Mouse (Mus musculus) CH12.LX (cell line): ENCODE data around the gene Tmem223. TPM values are rescaled to one million over a fixed set of nuclear protein-coding genes. Genes with fewer than 3 reads are reported as not detected.

Experiments
- DNase-seq: peaks from one replicate; pipeline ENCODE4 v3.0.0-alpha.2; 2013; ENCODE audit errors: extremely low read depth
- H3K27ac ChIP-seq: 2 replicates; pipeline ENCODE4 v1.5.1; 2012; ENCODE audit warnings: low read depth, mild to moderate bottlenecking, control low read depth, moderate library complexity; ENCODE audit not compliant: insufficient read depth
- H3K27me3 ChIP-seq: replicated peaks from 2 replicates; pipeline ENCODE3; 2012; ENCODE audit warnings: inconsistent platforms
- H3K36me3 ChIP-seq, 2 experiments: replicated peaks in 1 of 2; 2 replicates each; pipeline versions ENCODE3 to v1.6.1; 2012; ENCODE audit warnings: inconsistent platforms in 1 of 2, low read length in 1 of 2, mild to moderate bottlenecking in 1 of 2, mixed read lengths in 1 of 2, moderate library complexity in 1 of 2; ENCODE audit not compliant: control insufficient read depth in 1 of 2, insufficient read depth in 1 of 2
- H3K4me1 ChIP-seq, 2 experiments: 2 replicates each; pipeline ENCODE4 v1.6.1; 2012; ENCODE audit warnings: inconsistent platforms in 1 of 2, moderate library complexity in 1 of 2; ENCODE audit not compliant: insufficient read depth in 2 of 2, control insufficient read depth in 1 of 2
- H3K4me2 ChIP-seq: 2 replicates; pipeline ENCODE4 v1.6.1; 2012; ENCODE audit warnings: low read depth, mild to moderate bottlenecking, control low read depth; ENCODE audit not compliant: poor library complexity, insufficient read depth, severe bottlenecking
- H3K4me3 ChIP-seq, 3 experiments: fragments of 150-350 bp in 1 of 3; sonication (generic) in 1 of 3; replicated peaks in 1 of 3; 2 replicates each; pipeline versions ENCODE3 to v1.5.1; 2011 to 2012; ENCODE audit warnings: low read depth in 2 of 3, low read length in 2 of 3, mild to moderate bottlenecking in 2 of 3, moderate library complexity in 2 of 3, control low read depth in 1 of 3, improper control_type of control experiment in 1 of 3, inconsistent platforms in 1 of 3, mixed read lengths in 1 of 3; ENCODE audit not compliant: poor library complexity in 1 of 3
- H3K79me2 ChIP-seq: replicated peaks from 2 replicates; pipeline ENCODE4 v1.6.1; 2012; ENCODE audit warnings: mild to moderate bottlenecking, moderate library complexity; ENCODE audit not compliant: control insufficient read depth, poor library complexity, insufficient read depth, severe bottlenecking; ENCODE audit errors: extremely low read depth
- H3K9ac ChIP-seq: 2 replicates; pipeline ENCODE4 v1.6.1; 2012; ENCODE audit warnings: low read depth, mild to moderate bottlenecking, control low read depth, moderate library complexity; ENCODE audit not compliant: insufficient read depth
- H3K9me3 ChIP-seq: replicated peaks from 2 replicates; pipeline ENCODE3; 2012; ENCODE audit warnings: low read length, inconsistent platforms, mixed read lengths
- BHLHE40 ChIP-seq: IDR thresholded peaks from 2 replicates; pipeline ENCODE4 v1.6.1; 2011; ENCODE audit warnings: mild to moderate bottlenecking, low read depth, low read length, improper control_type of control experiment
- CHD1 ChIP-seq: IDR thresholded peaks from 2 replicates; pipeline ENCODE4 v1.6.1; 2012; ENCODE audit warnings: low read depth, low read length, improper control_type of control experiment, inconsistent platforms
- CTCF ChIP-seq, 2 experiments: IDR thresholded peaks in 1 of 2; conservative IDR thresholded peaks in 1 of 2; 2 replicates each; pipeline ENCODE4 v1.5.1; 2011 to 2012; ENCODE audit warnings: low read depth in 2 of 2, low read length in 2 of 2, improper control_type of control experiment in 1 of 2, inconsistent platforms in 1 of 2, mild to moderate bottlenecking in 1 of 2, moderate library complexity in 1 of 2
- E2F4 ChIP-seq: IDR thresholded peaks from 2 replicates; pipeline ENCODE4 v1.6.1; 2011; ENCODE audit warnings: low read depth, low read length, improper control_type of control experiment; ENCODE audit not compliant: insufficient replicate concordance
- ELF1 ChIP-seq: IDR thresholded peaks from 2 replicates; pipeline ENCODE4 v1.6.1; 2014; ENCODE audit warnings: low read depth, mild to moderate bottlenecking, inconsistent platforms, low read length, improper control_type of control experiment
- EP300 ChIP-seq: IDR thresholded peaks from 2 replicates; pipeline ENCODE4 v1.6.1; 2011; ENCODE audit warnings: low read length, improper control_type of control experiment
- GABPA ChIP-seq: IDR thresholded peaks from 2 replicates; pipeline ENCODE4 v1.6.1; 2012; ENCODE audit warnings: low read depth, low read length, improper control_type of control experiment, inconsistent platforms; ENCODE audit not compliant: insufficient replicate concordance
- HCFC1 ChIP-seq: IDR thresholded peaks from 2 replicates; pipeline ENCODE4 v1.6.1; 2012; ENCODE audit warnings: low read depth, mild to moderate bottlenecking, inconsistent platforms, low read length, improper control_type of control experiment
- IRF4 ChIP-seq: IDR thresholded peaks from 2 replicates; pipeline ENCODE4 v1.6.1; 2014; ENCODE audit warnings: low read depth, mild to moderate bottlenecking, inconsistent platforms, low read length, improper control_type of control experiment
- JUND ChIP-seq: conservative IDR thresholded peaks from 2 replicates; pipeline ENCODE4 v1.6.1; 2011; ENCODE audit warnings: low read depth, low read length, improper control_type of control experiment
- KAT2A ChIP-seq: IDR thresholded peaks from 2 replicates; pipeline ENCODE4 v1.6.1; 2012; ENCODE audit warnings: low read length, improper control_type of control experiment, inconsistent platforms; ENCODE audit not compliant: insufficient replicate concordance
- MAFK ChIP-seq: IDR thresholded peaks from 2 replicates; pipeline ENCODE4 v1.6.1; 2011; ENCODE audit warnings: low read length, improper control_type of control experiment; ENCODE audit not compliant: insufficient replicate concordance
- MAX ChIP-seq: IDR thresholded peaks from 2 replicates; pipeline ENCODE4 v1.6.1; 2011; ENCODE audit warnings: low read length, improper control_type of control experiment
- MAZ ChIP-seq: IDR thresholded peaks from 2 replicates; pipeline ENCODE4 v1.6.1; 2012; ENCODE audit warnings: low read depth, mild to moderate bottlenecking, inconsistent platforms, low read length, improper control_type of control experiment, moderate library complexity
- MEF2A ChIP-seq: IDR thresholded peaks from 2 replicates; pipeline ENCODE4 v1.6.1; 2014; ENCODE audit warnings: low read depth, mild to moderate bottlenecking, inconsistent platforms, low read length, improper control_type of control experiment, borderline replicate concordance
- MYC ChIP-seq: IDR thresholded peaks from 2 replicates; pipeline ENCODE4 v1.6.1; 2011; ENCODE audit warnings: low read depth, mild to moderate bottlenecking, improper control_type of control experiment, low read length
- NELFE ChIP-seq: IDR thresholded peaks from 2 replicates; pipeline ENCODE4 v1.6.1; 2011; ENCODE audit warnings: low read depth, low read length, improper control_type of control experiment
- NRF1 ChIP-seq: IDR thresholded peaks from 2 replicates; pipeline ENCODE4 v1.6.1; 2014; ENCODE audit warnings: low read depth, mild to moderate bottlenecking, inconsistent platforms, low read length, improper control_type of control experiment, moderate library complexity
- PAX5 ChIP-seq: IDR thresholded peaks from 2 replicates; pipeline ENCODE4 v1.6.1; 2012; ENCODE audit warnings: low read length, inconsistent platforms, mixed read lengths
- POLR2A ChIP-seq: IDR thresholded peaks from 2 replicates; pipeline ENCODE4 v1.6.1; 2011; ENCODE audit warnings: low read depth, mild to moderate bottlenecking, improper control_type of control experiment, low read length
- POLR2AphosphoS2 ChIP-seq: IDR thresholded peaks from 2 replicates; pipeline ENCODE4 v1.6.1; 2011; ENCODE audit warnings: low read depth, low read length, improper control_type of control experiment
- RAD21 ChIP-seq: IDR thresholded peaks from 2 replicates; pipeline ENCODE4 v1.6.1; 2011; ENCODE audit warnings: low read depth, mild to moderate bottlenecking, low read length, improper control_type of control experiment, moderate library complexity
- RCOR1 ChIP-seq: conservative IDR thresholded peaks from 2 replicates; pipeline ENCODE4 v1.6.1; 2012; ENCODE audit warnings: low read depth, mild to moderate bottlenecking, inconsistent platforms, low read length, improper control_type of control experiment
- SIN3A ChIP-seq: IDR thresholded peaks from 2 replicates; pipeline ENCODE4 v1.6.1; 2012; ENCODE audit warnings: low read length, improper control_type of control experiment, inconsistent platforms
- SMC3 ChIP-seq: IDR thresholded peaks from 2 replicates; pipeline ENCODE4 v1.6.1; 2011; ENCODE audit warnings: low read depth, low read length, improper control_type of control experiment
- TBP ChIP-seq: conservative IDR thresholded peaks from 2 replicates; pipeline ENCODE4 v1.6.1; 2011; ENCODE audit warnings: low read depth, low read length, improper control_type of control experiment
- USF1 ChIP-seq: IDR thresholded peaks from 2 replicates; pipeline ENCODE4 v1.6.1; 2014; ENCODE audit warnings: low read depth, mild to moderate bottlenecking, inconsistent platforms, low read length, improper control_type of control experiment
- USF2 ChIP-seq: conservative IDR thresholded peaks from 2 replicates; pipeline ENCODE4 v1.6.1; 2011; ENCODE audit warnings: low read depth, low read length, improper control_type of control experiment
- ZC3H11A ChIP-seq: IDR thresholded peaks from 2 replicates; pipeline ENCODE4 v1.6.1; 2012; ENCODE audit warnings: low read depth, mild to moderate bottlenecking, inconsistent platforms, low read length, improper control_type of control experiment
- ZKSCAN1 ChIP-seq: IDR thresholded peaks from 2 replicates; pipeline ENCODE4 v1.6.1; 2012; ENCODE audit warnings: low read depth, inconsistent platforms, low read length, improper control_type of control experiment, borderline replicate concordance
- ZMIZ1 ChIP-seq: IDR thresholded peaks from 2 replicates; pipeline ENCODE4 v1.6.1; 2012; ENCODE audit warnings: low read depth, mild to moderate bottlenecking, inconsistent platforms, low read length, improper control_type of control experiment
- ZNF384 ChIP-seq: IDR thresholded peaks from 2 replicates; pipeline ENCODE4 v1.6.1; 2012; ENCODE audit warnings: low read depth, low read length, improper control_type of control experiment, inconsistent platforms
- dilution Hi-C: fragments of 300-500 bp; cut with MboI; formaldehyde crosslinking; loops from 2 replicates; pipeline ENCODE4 v1.14.3; 2020; ENCODE audit warnings: low sequenced_read_pairs; ENCODE audit not compliant: extremely low pct_unique_long_range_greater_than_20kb, extremely low pct_ligation_motif_present
- in situ Hi-C: fragments of 300-500 bp; cut with MboI; formaldehyde crosslinking; loops from 3 replicates; pipeline ENCODE4 v1.14.3; 2019; ENCODE audit warnings: low sequenced_read_pairs, low pct_ligation_motif_present, low pct_unique_long_range_greater_than_20kb, mixed read lengths
- polyA plus RNA-seq: library from polyadenylated mRNA; unstranded; fragments of >175 nt; gene quantifications from 2 replicates; pipeline ENCODE4 v1.2.1, GENCODE M21; 2012; ENCODE audit warnings: low read depth; ENCODE audit not compliant: insufficient read length
- total RNA-seq, 2 experiments: library from RNA; depleted of rRNA; stranded (reverse); fragments of 300-350 nt in 1 of 2; fragments of >200 nt in 1 of 2; gene quantifications; 2 replicates each; pipeline ENCODE4 v1.2.3; 2012 to 2014

Gene Tmem223
- total and polyA plus RNA-seq, 3 experiments, result 45.7 to 106 (median 56.5) TPM

DNA sequence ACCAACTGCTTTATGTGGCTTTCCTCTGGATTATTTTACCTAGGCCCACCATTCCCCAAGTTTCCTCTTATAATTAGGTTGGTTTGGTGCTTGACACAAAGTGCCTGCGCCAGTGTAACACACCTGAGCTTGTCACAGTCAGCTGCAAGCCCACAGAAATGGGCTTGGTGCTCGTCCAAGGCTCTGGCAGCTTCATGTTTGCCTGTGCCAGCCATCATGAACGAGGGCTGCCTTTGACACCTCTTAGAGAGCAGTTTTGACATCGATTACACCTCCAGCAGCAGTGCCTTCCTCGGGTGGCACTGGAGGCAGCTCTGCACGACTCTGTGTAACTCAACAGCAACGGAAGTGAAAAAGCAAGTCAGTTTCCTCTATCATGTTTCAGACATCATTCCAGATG is 19.4 kb downstream of the Tmem223 start:
- in situ Hi-C loops, result no loop called here

DNA sequence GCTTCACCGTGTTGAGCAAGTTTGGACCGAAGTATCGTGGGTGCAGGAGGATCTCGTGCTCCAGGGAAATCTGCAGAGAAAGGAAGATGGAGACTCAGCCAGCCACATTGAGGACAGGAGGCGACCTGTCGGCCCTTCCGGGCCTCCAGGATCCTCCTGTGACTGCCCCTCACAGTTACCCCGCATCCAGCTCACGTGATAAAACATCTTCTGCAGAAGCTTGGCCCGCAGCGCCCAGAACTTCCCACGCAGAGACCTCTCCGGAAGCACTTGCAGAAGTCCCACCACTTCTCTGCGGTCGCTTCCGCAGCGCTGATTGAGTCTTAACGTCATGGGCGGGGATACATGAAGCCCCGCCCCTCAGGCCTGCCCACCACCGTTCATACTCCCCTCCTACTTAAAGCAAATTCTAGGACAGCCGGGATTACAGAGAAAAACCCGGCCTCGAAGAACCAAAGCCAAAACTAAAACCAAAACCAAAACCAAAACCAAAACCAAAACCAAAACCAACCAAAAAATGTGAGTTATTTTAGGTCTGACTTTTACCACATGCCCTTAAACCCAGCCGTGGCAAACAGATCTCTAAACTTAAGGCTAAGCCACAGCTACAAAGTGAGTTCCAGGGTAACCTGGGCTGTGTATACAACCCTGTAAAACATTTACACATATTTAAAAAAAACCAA is 27.6 kb downstream of the Tmem223 start, which contains the start of gene Polr2g:
Polr2g (minus strand) TSS at position 314 of the 683 bp plus-strand sequence.
- Histone ChIP-seq H3K27me3 (no peaks in the 10 kb centered on the region), H3K4me1 (peaks cover 5 to 21% of the 10 kb centered on the region in 2 experiments; a peak in 3 of 4 replicates), H3K27ac (peak within 1 kb of the TSS; percentile 59), H3K36me3 (peaks cover 18 to 30% of the 10 kb centered on the region in 2 experiments), H3K79me2 (peaks cover 31% of the 10 kb centered on the region), H3K4me3 (peak within 1 kb of the TSS; percentile 80 to 93 (median 89)), H3K9ac (peak within 1 kb of the TSS; percentile 79), H3K4me2 (peak within 1 kb of the TSS; percentile 84), H3K9me3 (peaks cover 10% of the 10 kb centered on the region)
- in situ Hi-C loops (no loop called here), dilution Hi-C loops (no loop called here)
- peak; percentile 95 for DNase-seq
- TF ChIP-seq CHD1 (no peak), ELF1 (peak; percentile 88), MAX (peak; percentile 77), ZMIZ1 (peak; percentile 72; the same call in 1 of the 2 replicates), PAX5 (no peak), ZC3H11A (no peak), USF2 (0 out of 2 replicates have a peak, but pooled peaks have one; percentile 8), CTCF (conservative IDR thresholded peaks at IDR 0.05 in 1 of 2, IDR thresholded peaks at IDR 0.05 in 1 of 2; ENCODE audit: low read depth in 2 of 2, low read length in 2 of 2) (no peak), GABPA (no peak), USF1 (peak; percentile 30), HCFC1 (peak; percentile 81), SIN3A (peak; percentile 94), EP300 (peak; percentile 21; the same call in 1 of the 2 replicates), RAD21 (no peak), MAZ (no peak), IRF4 (peak; percentile 80), E2F4 (no peak; the same call in 1 of the 2 replicates), RCOR1 (no peak), KAT2A (peak; percentile 66; the same call in 1 of the 2 replicates), MEF2A (peak; percentile 93), POLR2AphosphoS2 (peak; percentile 75; the same call in 1 of the 2 replicates), POLR2A (peak; percentile 95), ZKSCAN1 (no peak), NELFE (peak; percentile 90), SMC3 (no peak), MAFK (no peak)

More for the DNA sequence above, 19.4 kb downstream of the Tmem223 start:
- H3K9ac ChIP-seq, result no peak overlapping the region
- no peak overlapping the region for H3K4me2 ChIP-seq
- no peak for TF ChIP-seq PAX5
- TF ChIP-seq USF1, result no peak
- no peak for TF ChIP-seq BHLHE40
- no peak for TF ChIP-seq HCFC1
- TF ChIP-seq EP300, result no peak
- no peak for TF ChIP-seq POLR2A
- TF ChIP-seq KAT2A, result no peak
- no peak for TF ChIP-seq ZKSCAN1
- no peak for TF ChIP-seq JUND
- TF ChIP-seq ZNF384, result no peak
- TF ChIP-seq NRF1, result no peak
- no peak for TF ChIP-seq CHD1
- TF ChIP-seq E2F4, result no peak
- TF ChIP-seq TBP, result no peak
- TF ChIP-seq MYC, result no peak
- H3K4me1 ChIP-seq, result peaks cover 1 to 9% of the 10 kb centered on the region in 2 experiments; a peak in 3 of 4 replicates
- peaks cover 21 to 41% of the 10 kb centered on the region in 2 experiments for H3K36me3 ChIP-seq
- H3K27me3 ChIP-seq, result no peaks in the 10 kb centered on the region
- no peak for DNase-seq
- no peak overlapping the region for H3K27ac ChIP-seq
- dilution Hi-C loops, result no loop called here
- H3K4me3 ChIP-seq, result no peak overlapping the region
- peaks cover 15% of the 10 kb centered on the region for H3K9me3 ChIP-seq
- peaks cover 1% of the 10 kb centered on the region for H3K79me2 ChIP-seq
